Mouse (Mus musculus) liver, adult 2 months (tissue): ENCODE measurements around the gene Radil. TPM values are rescaled to one million over a fixed set of nuclear protein-coding genes. Genes with fewer than 3 reads are reported as not detected.

ENCODE experiments used
- DNase-seq: peaks from one replicate; pipeline ENCODE4 v3.0.0-alpha.2; 2011; ENCODE audit warnings: low read depth, low spot score; ENCODE audit errors: extremely low read depth
- H3K27ac ChIP-seq: fragments of 200-500 bp; replicated peaks from 2 replicates; pipeline ENCODE4 v1.5.1; 2012; ENCODE audit warnings: low read depth, mild to moderate bottlenecking, control low read depth, inconsistent platforms, low read length; ENCODE audit not compliant: insufficient read depth
- H3K27me3 ChIP-seq: fragments of 200-500 bp; 2 replicates; pipeline ENCODE4 v1.6.1; 2012; ENCODE audit warnings: mild to moderate bottlenecking, moderate library complexity, low read length, inconsistent platforms; ENCODE audit not compliant: control insufficient read depth, insufficient read depth
- H3K36me3 ChIP-seq: fragments of 200-500 bp; 2 replicates; pipeline ENCODE4 v1.6.1; 2012; ENCODE audit warnings: low read length, inconsistent platforms; ENCODE audit not compliant: control insufficient read depth, insufficient read depth
- H3K4me1 ChIP-seq: fragments of 200-500 bp; 2 replicates; pipeline ENCODE4 v1.6.1; 2011; ENCODE audit warnings: low read length; ENCODE audit not compliant: control insufficient read depth, insufficient read depth
- H3K4me3 ChIP-seq: fragments of 200-500 bp; 2 replicates; pipeline ENCODE4 v1.5.1; 2011; ENCODE audit warnings: low read depth, mild to moderate bottlenecking, control low read depth, low read length, moderate library complexity; ENCODE audit not compliant: insufficient read depth
- H3K79me2 ChIP-seq: fragments of 200-500 bp; 2 replicates; pipeline ENCODE4 v1.6.1; 2012; ENCODE audit warnings: inconsistent platforms, mild to moderate bottlenecking, low read length, moderate library complexity; ENCODE audit not compliant: control insufficient read depth, insufficient read depth
- H3K9ac ChIP-seq: fragments of 200-500 bp; 2 replicates; pipeline ENCODE4 v1.6.1; 2012; ENCODE audit warnings: low read depth, mild to moderate bottlenecking, control low read depth, inconsistent platforms, low read length
- CTCF ChIP-seq: fragments of 200-500 bp; IDR thresholded peaks from 2 replicates; pipeline ENCODE4 v1.5.1; 2011; ENCODE audit warnings: low read depth, low read length, control low read depth
- POLR2A ChIP-seq: fragments of 200-500 bp; IDR thresholded peaks from 2 replicates; pipeline ENCODE4 v1.6.1; 2011; ENCODE audit warnings: low read length, control low read depth; ENCODE audit not compliant: insufficient read depth; ENCODE audit errors: extremely low read depth
- WGBS: fragments of 180-500 bp; shearing (Covaris S2); methylation state at CpG from one replicate; pipeline ENCODE4 v1.1.7; 2018; 5-methylcytosine and 5-hydroxymethylcytosine counted together
- polyA plus RNA-seq: library from polyadenylated mRNA; depleted of rRNA; stranded (reverse); fragments of >200 nt; gene quantifications from 2 replicates; pipeline ENCODE4 v1.2.3, GENCODE M21; 2012
- total RNA-seq: library from RNA; depleted of rRNA; stranded (reverse); fragments of >200 nt; gene quantifications from 2 replicates; pipeline ENCODE4 v1.2.3, GENCODE M21; 2014

Radil gene
- total and polyA plus RNA-seq, 2 experiments, result not detected

GRCm38 (mm10) chr5:142547066-142547465 is 3.8 kb downstream of the Radil start:
- no peaks in the 10 kb centered on the region for H3K36me3 ChIP-seq
- H3K79me2 ChIP-seq, result no peaks in the 10 kb centered on the region
- no peaks in the 10 kb centered on the region for H3K4me1 ChIP-seq
- TF ChIP-seq CTCF, result no peak
- no peak for TF ChIP-seq POLR2A
- H3K4me3 ChIP-seq, result no peak overlapping the region
- WGBS, result 89% methylated on average over 3 of the region's 3 CpGs
- no peak for DNase-seq
- peaks cover 6% of the 10 kb centered on the region; the same call in 1 of the 2 replicates for H3K27me3 ChIP-seq
- no peak overlapping the region for H3K9ac ChIP-seq
- no peak overlapping the region for H3K27ac ChIP-seq

GRCm38 (mm10) chr5:142546344-142546743 is 4.6 kb downstream of the Radil start:
- 27% methylated on average over 5 of the region's 5 CpGs for WGBS
- H3K4me3 ChIP-seq, result no peak overlapping the region
- H3K9ac ChIP-seq, result no peak overlapping the region
- H3K79me2 ChIP-seq, result no peaks in the 10 kb centered on the region
- H3K36me3 ChIP-seq, result no peaks in the 10 kb centered on the region
- H3K27me3 ChIP-seq, result peaks cover 6% of the 10 kb centered on the region; the same call in 1 of the 2 replicates
- no peak for DNase-seq
- no peaks in the 10 kb centered on the region for H3K4me1 ChIP-seq
- H3K27ac ChIP-seq, result no peak overlapping the region
- TF ChIP-seq POLR2A (no peak), CTCF (no peak)

- DNase-seq, result no peak
- WGBS, result 74% methylated on average over 5 of the region's 5 CpGs
Observed at GRCm38 (mm10) chr5:142545014-142545795, 5.7 kb downstream of the Radil start.

GRCm38 (mm10) chr5:142537286-142537685 is 13.6 kb downstream of the Radil start:
- no peaks in the 10 kb centered on the region for H3K4me1 ChIP-seq
- H3K4me3 ChIP-seq, result no peak overlapping the region
- H3K79me2 ChIP-seq, result no peaks in the 10 kb centered on the region
- H3K27ac ChIP-seq, result no peak overlapping the region
- no peak for TF ChIP-seq CTCF
- TF ChIP-seq POLR2A, result no peak
- no peak overlapping the region for H3K9ac ChIP-seq
- DNase-seq, result no peak
- H3K27me3 ChIP-seq, result no peaks in the 10 kb centered on the region
- 84% methylated on average over 3 of the region's 3 CpGs for WGBS
- no peaks in the 10 kb centered on the region for H3K36me3 ChIP-seq

More at GRCm38 (mm10) chr5:142545014-142545795, 5.7 kb downstream of the Radil start:
- TF ChIP-seq POLR2A, result no peak
- TF ChIP-seq CTCF, result no peak
- no peaks in the 10 kb centered on the region for H3K4me1 ChIP-seq
- H3K36me3 ChIP-seq, result no peaks in the 10 kb centered on the region
- no peaks in the 10 kb centered on the region for H3K27me3 ChIP-seq
- no peaks in the 10 kb centered on the region for H3K79me2 ChIP-seq
- no peak overlapping the region for H3K27ac ChIP-seq
- H3K9ac ChIP-seq, result no peak overlapping the region
- H3K4me3 ChIP-seq, result no peak overlapping the region

GRCm38 (mm10) chr5:142535388-142535787 is 15.5 kb downstream of the Radil start:
- H3K4me1 ChIP-seq, result no peaks in the 10 kb centered on the region
- H3K4me3 ChIP-seq, result no peak overlapping the region
- no peak overlapping the region for H3K9ac ChIP-seq
- TF ChIP-seq CTCF (no peak), POLR2A (no peak)
- no peaks in the 10 kb centered on the region for H3K36me3 ChIP-seq
- WGBS, result 90% methylated on average over 4 of the region's 4 CpGs
- no peaks in the 10 kb centered on the region for H3K79me2 ChIP-seq
- no peak for DNase-seq
- H3K27ac ChIP-seq, result no peak overlapping the region
- peaks cover 2% of the 10 kb centered on the region; the same call in 1 of the 2 replicates for H3K27me3 ChIP-seq

GRCm38 (mm10) chr5:142529915-142530314 is 21.0 kb downstream of the Radil start, which contains the start of gene Papolb:
TSS of gene Papolb (minus strand) at chr5:142530076.
- H3K27me3 ChIP-seq, result peaks cover 7% of the 10 kb centered on the region; the same call in 1 of the 2 replicates
- DNase-seq, result no peak

More at GRCm38 (mm10) chr5:142529915-142530314, 21.0 kb downstream of the Radil start, which contains the start of gene Papolb:
- Histone ChIP-seq H3K27ac (no peak within 1 kb of the TSS), H3K4me3 (no peak within 1 kb of the TSS), H3K79me2 (no peaks in the 10 kb centered on the region), H3K9ac (no peak within 1 kb of the TSS), H3K4me1 (no peaks in the 10 kb centered on the region), H3K36me3 (no peaks in the 10 kb centered on the region)
- 24% methylated on average over 41 of the region's 41 CpGs for WGBS
- no peak for TF ChIP-seq POLR2A
- no peak for TF ChIP-seq CTCF
